Comparison of ENCODE assay signal across 10 mouse cellular contexts in the genomic region with DNA sequence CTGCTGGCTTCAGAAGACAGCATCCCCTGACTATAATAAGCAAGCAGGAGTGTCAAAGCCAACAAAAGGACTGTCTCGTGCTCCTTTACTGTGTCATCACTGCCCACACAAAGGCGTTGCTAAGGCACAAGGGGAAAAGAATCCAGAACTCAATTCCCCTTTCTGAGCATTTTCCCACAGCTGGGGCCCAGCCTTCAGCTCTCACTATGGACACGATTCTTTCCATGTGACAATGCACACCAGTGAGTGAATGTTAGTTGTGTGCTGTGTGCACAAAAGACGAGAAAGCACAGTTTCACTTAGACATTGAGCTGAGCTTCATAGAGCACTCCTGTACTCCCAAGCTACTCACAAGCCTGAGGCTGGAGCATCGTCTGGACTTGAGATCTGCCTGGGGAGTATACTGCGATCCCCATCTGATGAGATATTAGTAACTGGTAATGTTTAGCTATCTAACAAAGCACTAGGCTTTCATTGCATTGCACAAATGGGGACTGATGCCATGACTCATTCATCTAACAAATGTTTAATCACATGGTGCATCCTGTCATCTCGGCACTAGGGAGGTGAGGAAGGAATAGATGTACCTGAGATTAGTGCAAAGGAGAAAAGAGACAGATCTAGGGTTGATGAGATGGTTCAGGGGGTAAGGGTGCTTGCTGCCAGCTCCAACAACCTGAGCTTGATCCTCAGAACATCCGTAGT. TPM values are rescaled to one million over a fixed set of nuclear protein-coding genes. Genes with fewer than 3 reads are reported as not detected.
DNase-seq lines count a peak whose midpoint lies in the region; ATAC-seq lines count a peak whose summit lies in the region.
"Had no signal": no experiment of that assay in that cellular context is flagged by ENCODE, and none has a peak within 500 bp of the region (broad histone marks: within the 10 kb centered on the region; RNA-seq: fewer than 3 reads in every experiment).

No protein-coding gene starts in this region.

- DNase-seq in right cerebral cortex, postnatal 25 days: peak; percentile 53
- DNase-seq in cerebellum, postnatal 4 days (ENCODE audit: low spot score in 2 of 2): no peak
- DNase-seq in liver, embryonic 11.5 days (ENCODE audit: low spot score): no peak
- DNase-seq: lung, embryonic 14.5 days had no signal

- H3K4me1 ChIP-seq in intestine, embryonic 15.5 days (replicated peaks): no peaks in the 10 kb centered on the region
- no peaks in the 10 kb centered on the region; the same call in 1 of the 2 replicates for H3K4me1 ChIP-seq in intestine, embryonic 16.5 days (ENCODE audit: control insufficient read depth, insufficient read depth, low read length)
- peaks cover 32% of the 10 kb centered on the region for H3K4me1 ChIP-seq in hindbrain, embryonic 12.5 days
- H3K4me1 ChIP-seq in kidney, embryonic 15.5 days: no peaks in the 10 kb centered on the region; the same call in 1 of the 2 replicates
- H3K4me1 ChIP-seq in liver, embryonic 11.5 days (replicated peaks; ENCODE audit: control insufficient read depth, insufficient read depth, low read length): 0 out of 2 replicates have a peak, but pooled peaks cover 2% of the 10 kb centered on the region

- H3K4me2 ChIP-seq in intestine, embryonic 15.5 days (replicated peaks): no peak overlapping the region
- H3K4me2 ChIP-seq in intestine, embryonic 16.5 days (ENCODE audit: low read depth, low read length): no peak overlapping the region
- no peak overlapping the region for H3K4me2 ChIP-seq in hindbrain, embryonic 12.5 days (replicated peaks)
- H3K4me2 ChIP-seq in kidney, embryonic 15.5 days: no peak overlapping the region
- H3K4me2 ChIP-seq in liver, embryonic 11.5 days: no peak overlapping the region
- H3K4me2 ChIP-seq: lung, embryonic 14.5 days had no signal

- H3K4me3 ChIP-seq in intestine, embryonic 15.5 days (replicated peaks): no peak overlapping the region
- H3K4me3 ChIP-seq in intestine, embryonic 16.5 days (ENCODE audit: low read length): no peak overlapping the region
- no peak overlapping the region for H3K4me3 ChIP-seq in hindbrain, embryonic 12.5 days
- H3K4me3 ChIP-seq in kidney, embryonic 15.5 days (replicated peaks): no peak overlapping the region
- H3K4me3 ChIP-seq in liver, embryonic 11.5 days (ENCODE audit: low read depth, low read length): no peak overlapping the region

- no peaks in the 10 kb centered on the region for H3K27me3 ChIP-seq in intestine, embryonic 15.5 days (replicated peaks)
- H3K27me3 ChIP-seq in intestine, embryonic 16.5 days (replicated peaks; ENCODE audit: control insufficient read depth, insufficient read depth, low read length): no peaks in the 10 kb centered on the region
- H3K27me3 ChIP-seq in hindbrain, embryonic 12.5 days: no peaks in the 10 kb centered on the region
- H3K27me3 ChIP-seq in kidney, embryonic 15.5 days: 0 out of 2 replicates have a peak, but pooled peaks cover 5% of the 10 kb centered on the region
- 0 out of 2 replicates have a peak, but pooled peaks cover 3% of the 10 kb centered on the region for H3K27me3 ChIP-seq in liver, embryonic 11.5 days (replicated peaks; ENCODE audit: control insufficient read depth, insufficient read depth, low read length)
- H3K27me3 ChIP-seq: CH12.LX had no signal

- 0 out of 2 replicates have a peak, but pooled peaks have one; percentile 34 for ATAC-seq in intestine, embryonic 15.5 days
- no peak for ATAC-seq in intestine, embryonic 16.5 days
- peak; percentile 91 for ATAC-seq in hindbrain, embryonic 12.5 days (ENCODE audit: low FRiP score)
- ATAC-seq in megakaryocyte, adult 5-6 weeks (ENCODE audit: poor library complexity, severe bottlenecking): 0 out of 2 replicates have a peak, but pooled peaks have one; percentile 11
- no peak for ATAC-seq in kidney, embryonic 15.5 days (replicated peaks; ENCODE audit: low FRiP score)
- no peak for ATAC-seq in liver, embryonic 11.5 days (replicated peaks; ENCODE audit: low FRiP score)

- no peaks in the 10 kb centered on the region for H3K36me3 ChIP-seq in intestine, embryonic 15.5 days
- H3K36me3 ChIP-seq in intestine, embryonic 16.5 days (ENCODE audit: control insufficient read depth, insufficient read depth, low read length): no peaks in the 10 kb centered on the region
- H3K36me3 ChIP-seq in hindbrain, embryonic 12.5 days: no peaks in the 10 kb centered on the region
- no peaks in the 10 kb centered on the region for H3K36me3 ChIP-seq in kidney, embryonic 15.5 days
- H3K36me3 ChIP-seq in liver, embryonic 11.5 days (ENCODE audit: control insufficient read depth, insufficient read depth, low read length): no peaks in the 10 kb centered on the region

- 71% methylated on average over 8 of the region's 8 CpGs for WGBS in intestine, embryonic 15.5 days
- 63% methylated on average over 8 of the region's 8 CpGs for WGBS in intestine, embryonic 16.5 days
- WGBS in hindbrain, embryonic 12.5 days: 29% methylated on average over 8 of the region's 8 CpGs
- WGBS in kidney, embryonic 15.5 days: 61% methylated on average over 8 of the region's 8 CpGs
- WGBS in liver, embryonic 11.5 days: 69% methylated on average over 8 of the region's 8 CpGs

- H3K9me3 ChIP-seq in intestine, embryonic 15.5 days: no peaks in the 10 kb centered on the region
- H3K9me3 ChIP-seq in intestine, embryonic 16.5 days (ENCODE audit: control insufficient read depth, low read length): no peaks in the 10 kb centered on the region
- H3K9me3 ChIP-seq in hindbrain, embryonic 12.5 days (replicated peaks): no peaks in the 10 kb centered on the region
- no peaks in the 10 kb centered on the region for H3K9me3 ChIP-seq in kidney, embryonic 15.5 days (replicated peaks)
- no peaks in the 10 kb centered on the region for H3K9me3 ChIP-seq in liver, embryonic 11.5 days (ENCODE audit: control insufficient read depth, low read length)

- H3K9ac ChIP-seq in intestine, embryonic 15.5 days: no peak overlapping the region
- no peak overlapping the region for H3K9ac ChIP-seq in intestine, embryonic 16.5 days (ENCODE audit: low read depth, low read length)
- H3K9ac ChIP-seq in hindbrain, embryonic 12.5 days: no peak overlapping the region
- H3K9ac ChIP-seq in kidney, embryonic 15.5 days: no peak overlapping the region
- no peak overlapping the region for H3K9ac ChIP-seq in liver, embryonic 11.5 days (ENCODE audit: low read depth, low read length)
- H3K9ac ChIP-seq: lung, embryonic 14.5 days had no signal

- no peak overlapping the region for H3K27ac ChIP-seq in intestine, embryonic 15.5 days
- no peak overlapping the region for H3K27ac ChIP-seq in intestine, embryonic 16.5 days (ENCODE audit: low read length)
- H3K27ac ChIP-seq in hindbrain, embryonic 12.5 days: peak overlapping the region; percentile 83
- no peak overlapping the region for H3K27ac ChIP-seq in kidney, embryonic 15.5 days
- no peak overlapping the region for H3K27ac ChIP-seq in liver, embryonic 11.5 days (ENCODE audit: low read depth, low read length)

RNA-seq across cellular contexts. Expression of a gene that starts 25.5 kb away (rescaled TPM):
- 70.6 and 72.5 TPM in 2 replicates for polyA plus RNA-seq in intestine, embryonic 15.5 days (2015; fragmentation: Nextera tagmentation; extraction: Ambion mirVana)
- polyA plus RNA-seq in intestine, embryonic 16.5 days (2015; fragmentation: Nextera tagmentation; extraction: Ambion mirVana): 70.0 and 72.9 TPM in 2 replicates
- polyA plus RNA-seq in hindbrain, embryonic 12.5 days (2016; fragmentation: Nextera tagmentation; extraction: Ambion mirVana): 198 and 205 TPM in 2 replicates
- total RNA-seq in megakaryocyte, adult 5-6 weeks (2015): 70.3 and 73.9 TPM in 2 replicates
- 92.6 and 94.5 TPM in 2 replicates for total RNA-seq in megakaryocyte, adult 5-6 weeks (2017)
- 88.9 and 89.2 TPM in 2 replicates for polyA plus RNA-seq in kidney, embryonic 15.5 days (2015; fragmentation: Nextera tagmentation; extraction: Ambion mirVana)
- polyA plus RNA-seq in liver, embryonic 11.5 days (2014; fragmentation: Nextera tagmentation; extraction: Ambion mirVana): 43.2 and 49.9 TPM in 2 replicates

RNA-seq across cellular contexts. Expression of a gene that starts 47.8 kb away (rescaled TPM):
- polyA plus RNA-seq in intestine, embryonic 15.5 days (2015; fragmentation: Nextera tagmentation; extraction: Ambion mirVana): 8.9 and 9.4 TPM in 2 replicates
- polyA plus RNA-seq in intestine, embryonic 16.5 days (2015; fragmentation: Nextera tagmentation; extraction: Ambion mirVana): 9.7 and 12.7 TPM in 2 replicates
- 5.5 and 10.8 TPM in 2 replicates for polyA plus RNA-seq in hindbrain, embryonic 12.5 days (2016; fragmentation: Nextera tagmentation; extraction: Ambion mirVana)
- total RNA-seq in megakaryocyte, adult 5-6 weeks (2015): 0.85 and 6.1 TPM in 2 replicates
- 5.3 and 14.8 TPM in 2 replicates for total RNA-seq in megakaryocyte, adult 5-6 weeks (2017)
- polyA plus RNA-seq in kidney, embryonic 15.5 days (2015; fragmentation: Nextera tagmentation; extraction: Ambion mirVana): 5.3 and 8.6 TPM in 2 replicates
- polyA plus RNA-seq in liver, embryonic 11.5 days (2014; fragmentation: Nextera tagmentation; extraction: Ambion mirVana): 9.4 and 11.3 TPM in 2 replicates

RNA-seq across cellular contexts. Expression of a gene that starts 53.2 kb away (rescaled TPM):
- polyA plus RNA-seq in intestine, embryonic 15.5 days (2015; fragmentation: Nextera tagmentation; extraction: Ambion mirVana): 705 and 851 TPM in 2 replicates
- polyA plus RNA-seq in intestine, embryonic 16.5 days (2015; fragmentation: Nextera tagmentation; extraction: Ambion mirVana): 674 and 732 TPM in 2 replicates
- polyA plus RNA-seq in hindbrain, embryonic 12.5 days (2016; fragmentation: Nextera tagmentation; extraction: Ambion mirVana): 642 and 656 TPM in 2 replicates
- total RNA-seq in megakaryocyte, adult 5-6 weeks (2015): 370 and 459 TPM in 2 replicates
- total RNA-seq in megakaryocyte, adult 5-6 weeks (2017): 411 and 450 TPM in 2 replicates
- polyA plus RNA-seq in kidney, embryonic 15.5 days (2015; fragmentation: Nextera tagmentation; extraction: Ambion mirVana): 683 and 778 TPM in 2 replicates
- 587 and 600 TPM in 2 replicates for polyA plus RNA-seq in liver, embryonic 11.5 days (2014; fragmentation: Nextera tagmentation; extraction: Ambion mirVana)

Comparison
In these comparisons a context has a peak if more than half of its experiments do, and no peak if none do; other contexts are left out.
1. ATAC-seq: peak in intestine, embryonic 15.5 days (single experiment), hindbrain, embryonic 12.5 days (single experiment) and megakaryocyte, adult 5-6 weeks (single experiment); none in intestine, embryonic 16.5 days (single experiment), kidney, embryonic 15.5 days (single experiment) and liver, embryonic 11.5 days (single experiment).